Mouse (Mus musculus): Measurements from ENCODE around the gene Ift172. TPM values are rescaled to one million over a fixed set of nuclear protein-coding genes. Genes with fewer than 3 reads are reported as not detected.
"Not testable (repeated sequence)": the region's sequence is repeated elsewhere in the genome, so short reads cannot be mapped to it uniquely, and the experiment has no call there.

The Ift172 gene
- total and polyA plus RNA-seq, 2 experiments = 11.7 to 17.8 TPM

- TF ChIP-seq POLR2A (IDR thresholded peaks at IDR 0.05; ENCODE audit: extremely low read depth, insufficient read depth, low read length) (0 out of 2 replicates have a peak, but pooled peaks have one; percentile 4), CTCF (IDR thresholded peaks at IDR 0.05; ENCODE audit: low read depth, low read length) (no peak)
- no peak for DNase-seq (ENCODE audit: extremely low read depth, low read depth, low spot score)
- H3K36me3 ChIP-seq (ENCODE audit: control insufficient read depth, insufficient read depth, low read length) = no peaks in the 10 kb centered on the region
- peak overlapping the region; percentile 64 for H3K27ac ChIP-seq (replicated peaks; ENCODE audit: insufficient read depth, low read depth, low read length)
- peaks cover 10% of the 10 kb centered on the region; the same call in 1 of the 2 replicates for H3K79me2 ChIP-seq (ENCODE audit: control insufficient read depth, insufficient read depth, low read length)
- under 1% methylated on average over 40 of the region's 40 CpGs for WGBS
- peak overlapping the region; percentile 89 for H3K9ac ChIP-seq (ENCODE audit: low read depth, low read length)
- H3K4me1 ChIP-seq (ENCODE audit: control insufficient read depth, insufficient read depth, low read length) = peaks cover 10% of the 10 kb centered on the region
- H3K4me3 ChIP-seq (ENCODE audit: insufficient read depth, low read depth, low read length) = peak overlapping the region; percentile 76
- no peaks in the 10 kb centered on the region for H3K27me3 ChIP-seq (ENCODE audit: control insufficient read depth, insufficient read depth, low read length)
These were observed 70.9 kb downstream of the Ift172 start for GRCm38 (mm10) chr5:31219911-31220447.

DNA sequence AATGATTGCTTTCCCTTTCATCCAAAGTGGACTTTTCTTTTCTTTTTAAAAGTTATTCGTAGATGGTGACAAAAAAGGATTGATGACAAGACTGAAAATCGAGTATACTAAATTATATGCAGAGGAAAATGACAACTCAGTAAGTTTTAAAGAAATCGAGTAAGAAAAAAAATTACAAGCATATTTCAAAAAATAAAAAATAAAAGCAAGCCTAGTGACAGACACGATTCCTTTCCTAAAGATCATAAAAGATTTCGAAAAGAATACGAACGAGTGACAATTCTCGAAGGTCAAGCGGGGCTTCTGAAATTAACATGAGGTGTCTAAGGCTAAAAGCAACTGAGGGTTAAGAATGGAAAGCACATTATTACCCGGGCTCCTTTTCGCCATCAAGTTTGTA, 71.4 kb downstream of the Ift172 start:
- H3K9ac ChIP-seq (ENCODE audit: low read depth, low read length) = peak overlapping the region; percentile 89
- peaks cover 14% of the 10 kb centered on the region; the same call in 1 of the 2 replicates for H3K79me2 ChIP-seq (ENCODE audit: control insufficient read depth, insufficient read depth, low read length)
- H3K4me3 ChIP-seq (ENCODE audit: insufficient read depth, low read depth, low read length) = peak overlapping the region; percentile 76
- TF ChIP-seq POLR2A (IDR thresholded peaks at IDR 0.05; ENCODE audit: extremely low read depth, insufficient read depth, low read length) = no peak
- no peak for TF ChIP-seq CTCF (IDR thresholded peaks at IDR 0.05; ENCODE audit: low read depth, low read length)
- no peak for DNase-seq (ENCODE audit: extremely low read depth, low read depth, low spot score)
- no peaks in the 10 kb centered on the region for H3K27me3 ChIP-seq (ENCODE audit: control insufficient read depth, insufficient read depth, low read length)
- WGBS = under 1% methylated on average over 11 of the region's 11 CpGs
- H3K27ac ChIP-seq (replicated peaks; ENCODE audit: insufficient read depth, low read depth, low read length) = peak overlapping the region; percentile 64; the same call in 1 of the 2 replicates
- no peaks in the 10 kb centered on the region for H3K36me3 ChIP-seq (ENCODE audit: control insufficient read depth, insufficient read depth, low read length)
- peaks cover 10% of the 10 kb centered on the region for H3K4me1 ChIP-seq (ENCODE audit: control insufficient read depth, insufficient read depth, low read length)

- peaks cover 14% of the 10 kb centered on the region; the same call in 1 of the 2 replicates for H3K79me2 ChIP-seq (ENCODE audit: control insufficient read depth, insufficient read depth, low read length)
- WGBS = 0% methylated on average over 2 of the region's 2 CpGs
- H3K4me3 ChIP-seq (ENCODE audit: insufficient read depth, low read depth, low read length) = no peak overlapping the region
- no peaks in the 10 kb centered on the region for H3K36me3 ChIP-seq (ENCODE audit: control insufficient read depth, insufficient read depth, low read length)
- no peak for TF ChIP-seq CTCF (IDR thresholded peaks at IDR 0.05; ENCODE audit: low read depth, low read length)
- TF ChIP-seq POLR2A (IDR thresholded peaks at IDR 0.05; ENCODE audit: extremely low read depth, insufficient read depth, low read length) = no peak
- DNase-seq (ENCODE audit: extremely low read depth, low read depth, low spot score) = peak; percentile 35
- peaks cover 10% of the 10 kb centered on the region for H3K4me1 ChIP-seq (ENCODE audit: control insufficient read depth, insufficient read depth, low read length)
- no peaks in the 10 kb centered on the region for H3K27me3 ChIP-seq (ENCODE audit: control insufficient read depth, insufficient read depth, low read length)
- H3K27ac ChIP-seq (replicated peaks; ENCODE audit: insufficient read depth, low read depth, low read length) = no peak overlapping the region
- no peak overlapping the region for H3K9ac ChIP-seq (ENCODE audit: low read depth, low read length)
These were observed 71.8 kb downstream of the Ift172 start for GRCm38 (mm10) chr5:31219070-31219469.

GRCm38 (mm10) chr5:31218294-31218693, 72.6 kb downstream of the Ift172 start:
- Histone ChIP-seq H3K79me2 (ENCODE audit: control insufficient read depth, insufficient read depth, low read length) (peaks cover 14% of the 10 kb centered on the region; the same call in 1 of the 2 replicates), H3K4me1 (ENCODE audit: control insufficient read depth, insufficient read depth, low read length) (peaks cover 10% of the 10 kb centered on the region), H3K4me3 (ENCODE audit: insufficient read depth, low read depth, low read length) (no peak overlapping the region), H3K9ac (ENCODE audit: low read depth, low read length) (no peak overlapping the region), H3K27ac (replicated peaks; ENCODE audit: insufficient read depth, low read depth, low read length) (no peak overlapping the region), H3K36me3 (ENCODE audit: control insufficient read depth, insufficient read depth, low read length) (no peaks in the 10 kb centered on the region), H3K27me3 (ENCODE audit: control insufficient read depth, insufficient read depth, low read length) (no peaks in the 10 kb centered on the region)
- WGBS = 42% methylated on average over 7 of the region's 7 CpGs
- DNase-seq (ENCODE audit: extremely low read depth, low read depth, low spot score) = no peak
- TF ChIP-seq POLR2A (IDR thresholded peaks at IDR 0.05; ENCODE audit: extremely low read depth, insufficient read depth, low read length) (no peak), CTCF (IDR thresholded peaks at IDR 0.05; ENCODE audit: low read depth, low read length) (no peak)

DNA sequence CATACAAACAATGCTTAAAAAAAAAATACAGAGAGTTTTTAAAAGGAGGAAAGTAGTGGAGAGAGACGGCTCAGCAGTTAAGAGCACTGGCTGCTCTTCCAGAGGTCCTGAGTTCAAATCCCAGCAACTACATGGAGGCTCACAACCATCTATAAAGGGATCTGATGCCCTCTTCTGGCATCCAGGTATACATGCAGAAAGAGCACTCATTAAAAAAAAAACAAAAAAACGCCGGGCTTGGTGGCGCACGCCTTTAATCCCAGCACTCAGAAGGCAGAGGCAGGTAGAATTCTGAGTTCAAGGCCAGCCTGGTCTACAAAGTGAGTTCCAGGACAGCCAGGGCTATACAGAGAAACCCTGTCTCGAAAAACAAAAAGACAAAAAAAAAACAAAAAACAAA, 74.4 kb downstream of the Ift172 start:
- not testable (repeated sequence) for DNase-seq (ENCODE audit: extremely low read depth, low read depth, low spot score); H3K4me3 ChIP-seq (ENCODE audit: insufficient read depth, low read depth, low read length); H3K4me1 ChIP-seq (ENCODE audit: control insufficient read depth, insufficient read depth, low read length); H3K9ac ChIP-seq (ENCODE audit: low read depth, low read length); H3K27me3 ChIP-seq (ENCODE audit: control insufficient read depth, insufficient read depth, low read length); H3K27ac ChIP-seq (replicated peaks; ENCODE audit: insufficient read depth, low read depth, low read length); H3K36me3 ChIP-seq (ENCODE audit: control insufficient read depth, insufficient read depth, low read length)
- peaks cover 20% of the 10 kb centered on the region; the same call in 1 of the 2 replicates for H3K79me2 ChIP-seq (ENCODE audit: control insufficient read depth, insufficient read depth, low read length)
- WGBS = 79% methylated on average over 6 of the region's 6 CpGs

DNA sequence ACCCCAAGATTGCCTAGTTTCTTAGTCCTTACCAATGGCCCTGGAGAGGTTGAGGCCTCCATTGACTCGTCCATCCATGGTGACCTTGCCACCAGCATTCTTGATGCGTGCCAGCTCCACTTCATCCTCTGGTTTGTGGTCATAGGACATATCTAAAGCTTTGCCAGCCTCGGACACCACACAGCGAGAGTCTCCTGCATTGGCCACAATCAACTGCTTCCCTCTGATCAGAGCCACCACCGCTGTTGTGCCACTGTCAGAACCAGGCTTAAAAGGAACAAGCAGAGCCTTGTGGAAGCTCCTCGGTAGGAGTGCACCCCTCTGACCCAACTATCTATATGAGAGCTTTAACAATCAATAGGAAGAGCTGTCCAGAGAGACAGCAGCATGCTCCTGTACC, 86.5 kb downstream of the Ift172 start:
- Histone ChIP-seq H3K4me1 (ENCODE audit: control insufficient read depth, insufficient read depth, low read length) (peaks cover 4% of the 10 kb centered on the region), H3K9ac (ENCODE audit: low read depth, low read length) (no peak overlapping the region), H3K27ac (replicated peaks; ENCODE audit: insufficient read depth, low read depth, low read length) (no peak overlapping the region), H3K4me3 (ENCODE audit: insufficient read depth, low read depth, low read length) (no peak overlapping the region), H3K27me3 (ENCODE audit: control insufficient read depth, insufficient read depth, low read length) (no peaks in the 10 kb centered on the region), H3K79me2 (ENCODE audit: control insufficient read depth, insufficient read depth, low read length) (peaks cover 11% of the 10 kb centered on the region), H3K36me3 (ENCODE audit: control insufficient read depth, insufficient read depth, low read length) (peaks cover 35% of the 10 kb centered on the region)
- 94% methylated on average over 6 of the region's 6 CpGs for WGBS
- no peak for TF ChIP-seq POLR2A (IDR thresholded peaks at IDR 0.05; ENCODE audit: extremely low read depth, insufficient read depth, low read length)
- no peak for TF ChIP-seq CTCF (IDR thresholded peaks at IDR 0.05; ENCODE audit: low read depth, low read length)
- no peak for DNase-seq (ENCODE audit: extremely low read depth, low read depth, low spot score)

All from liver, adult 2 months (tissue).